Mouse (Mus musculus) CH12.LX (cell line): ENCODE data around the gene Snap25. TPM values are rescaled to one million over a fixed set of nuclear protein-coding genes. Genes with fewer than 3 reads are reported as not detected.

Experiments
- DNase-seq: peaks from one replicate; pipeline ENCODE4 v3.0.0-alpha.2; 2013; ENCODE audit errors: extremely low read depth
- H3K27ac ChIP-seq: 2 replicates; pipeline ENCODE4 v1.5.1; 2012; ENCODE audit warnings: low read depth, mild to moderate bottlenecking, control low read depth, moderate library complexity; ENCODE audit not compliant: insufficient read depth
- H3K27me3 ChIP-seq: replicated peaks from 2 replicates; pipeline ENCODE3; 2012; ENCODE audit warnings: inconsistent platforms
- H3K36me3 ChIP-seq, 2 experiments: replicated peaks in 1 of 2; 2 replicates each; pipeline versions ENCODE3 to v1.6.1; 2012; ENCODE audit warnings: inconsistent platforms in 1 of 2, low read length in 1 of 2, mild to moderate bottlenecking in 1 of 2, mixed read lengths in 1 of 2, moderate library complexity in 1 of 2; ENCODE audit not compliant: control insufficient read depth in 1 of 2, insufficient read depth in 1 of 2
- H3K4me1 ChIP-seq, 2 experiments: 2 replicates each; pipeline ENCODE4 v1.6.1; 2012; ENCODE audit warnings: inconsistent platforms in 1 of 2, moderate library complexity in 1 of 2; ENCODE audit not compliant: insufficient read depth in 2 of 2, control insufficient read depth in 1 of 2
- H3K4me2 ChIP-seq: 2 replicates; pipeline ENCODE4 v1.6.1; 2012; ENCODE audit warnings: low read depth, mild to moderate bottlenecking, control low read depth; ENCODE audit not compliant: poor library complexity, insufficient read depth, severe bottlenecking
- H3K4me3 ChIP-seq, 3 experiments: fragments of 150-350 bp in 1 of 3; sonication (generic) in 1 of 3; replicated peaks in 1 of 3; 2 replicates each; pipeline versions ENCODE3 to v1.5.1; 2011 to 2012; ENCODE audit warnings: low read depth in 2 of 3, low read length in 2 of 3, mild to moderate bottlenecking in 2 of 3, moderate library complexity in 2 of 3, control low read depth in 1 of 3, improper control_type of control experiment in 1 of 3, inconsistent platforms in 1 of 3, mixed read lengths in 1 of 3; ENCODE audit not compliant: poor library complexity in 1 of 3
- H3K79me2 ChIP-seq: replicated peaks from 2 replicates; pipeline ENCODE4 v1.6.1; 2012; ENCODE audit warnings: mild to moderate bottlenecking, moderate library complexity; ENCODE audit not compliant: control insufficient read depth, poor library complexity, insufficient read depth, severe bottlenecking; ENCODE audit errors: extremely low read depth
- H3K9ac ChIP-seq: 2 replicates; pipeline ENCODE4 v1.6.1; 2012; ENCODE audit warnings: low read depth, mild to moderate bottlenecking, control low read depth, moderate library complexity; ENCODE audit not compliant: insufficient read depth
- H3K9me3 ChIP-seq: replicated peaks from 2 replicates; pipeline ENCODE3; 2012; ENCODE audit warnings: low read length, inconsistent platforms, mixed read lengths
- BHLHE40 ChIP-seq: IDR thresholded peaks from 2 replicates; pipeline ENCODE4 v1.6.1; 2011; ENCODE audit warnings: mild to moderate bottlenecking, low read depth, low read length, improper control_type of control experiment
- CHD2 ChIP-seq: IDR thresholded peaks from 2 replicates; pipeline ENCODE4 v1.6.1; 2011; ENCODE audit warnings: low read length, improper control_type of control experiment
- E2F4 ChIP-seq: IDR thresholded peaks from 2 replicates; pipeline ENCODE4 v1.6.1; 2011; ENCODE audit warnings: low read depth, low read length, improper control_type of control experiment; ENCODE audit not compliant: insufficient replicate concordance
- ETS1 ChIP-seq: conservative IDR thresholded peaks from 2 replicates; pipeline ENCODE4 v1.6.1; 2012; ENCODE audit warnings: low read depth, mild to moderate bottlenecking, inconsistent platforms, low read length, improper control_type of control experiment, moderate library complexity
- GABPA ChIP-seq: IDR thresholded peaks from 2 replicates; pipeline ENCODE4 v1.6.1; 2012; ENCODE audit warnings: low read depth, low read length, improper control_type of control experiment, inconsistent platforms; ENCODE audit not compliant: insufficient replicate concordance
- JUN ChIP-seq: IDR thresholded peaks from 2 replicates; pipeline ENCODE4 v1.6.1; 2011; ENCODE audit warnings: low read depth, mild to moderate bottlenecking, low read length, improper control_type of control experiment, moderate library complexity; ENCODE audit not compliant: insufficient read depth
- JUND ChIP-seq: conservative IDR thresholded peaks from 2 replicates; pipeline ENCODE4 v1.6.1; 2011; ENCODE audit warnings: low read depth, low read length, improper control_type of control experiment
- KAT2A ChIP-seq: IDR thresholded peaks from 2 replicates; pipeline ENCODE4 v1.6.1; 2012; ENCODE audit warnings: low read length, improper control_type of control experiment, inconsistent platforms; ENCODE audit not compliant: insufficient replicate concordance
- MAX ChIP-seq: IDR thresholded peaks from 2 replicates; pipeline ENCODE4 v1.6.1; 2011; ENCODE audit warnings: low read length, improper control_type of control experiment
- MEF2A ChIP-seq: IDR thresholded peaks from 2 replicates; pipeline ENCODE4 v1.6.1; 2014; ENCODE audit warnings: low read depth, mild to moderate bottlenecking, inconsistent platforms, low read length, improper control_type of control experiment, borderline replicate concordance
- MXI1 ChIP-seq: IDR thresholded peaks from 2 replicates; pipeline ENCODE4 v1.6.1; 2011; ENCODE audit warnings: mild to moderate bottlenecking, low read depth, low read length, improper control_type of control experiment
- NELFE ChIP-seq: IDR thresholded peaks from 2 replicates; pipeline ENCODE4 v1.6.1; 2011; ENCODE audit warnings: low read depth, low read length, improper control_type of control experiment
- NRF1 ChIP-seq: IDR thresholded peaks from 2 replicates; pipeline ENCODE4 v1.6.1; 2014; ENCODE audit warnings: low read depth, mild to moderate bottlenecking, inconsistent platforms, low read length, improper control_type of control experiment, moderate library complexity
- PAX5 ChIP-seq: IDR thresholded peaks from 2 replicates; pipeline ENCODE4 v1.6.1; 2012; ENCODE audit warnings: low read length, inconsistent platforms, mixed read lengths
- POLR2A ChIP-seq: IDR thresholded peaks from 2 replicates; pipeline ENCODE4 v1.6.1; 2011; ENCODE audit warnings: low read depth, mild to moderate bottlenecking, improper control_type of control experiment, low read length
- RAD21 ChIP-seq: IDR thresholded peaks from 2 replicates; pipeline ENCODE4 v1.6.1; 2011; ENCODE audit warnings: low read depth, mild to moderate bottlenecking, low read length, improper control_type of control experiment, moderate library complexity
- TCF12 ChIP-seq: IDR thresholded peaks from 2 replicates; pipeline ENCODE4 v1.6.1; 2014; ENCODE audit warnings: low read depth, mild to moderate bottlenecking, inconsistent platforms, low read length, improper control_type of control experiment
- USF1 ChIP-seq: IDR thresholded peaks from 2 replicates; pipeline ENCODE4 v1.6.1; 2014; ENCODE audit warnings: low read depth, mild to moderate bottlenecking, inconsistent platforms, low read length, improper control_type of control experiment
- USF2 ChIP-seq: conservative IDR thresholded peaks from 2 replicates; pipeline ENCODE4 v1.6.1; 2011; ENCODE audit warnings: low read depth, low read length, improper control_type of control experiment
- ZC3H11A ChIP-seq: IDR thresholded peaks from 2 replicates; pipeline ENCODE4 v1.6.1; 2012; ENCODE audit warnings: low read depth, mild to moderate bottlenecking, inconsistent platforms, low read length, improper control_type of control experiment
- ZNF384 ChIP-seq: IDR thresholded peaks from 2 replicates; pipeline ENCODE4 v1.6.1; 2012; ENCODE audit warnings: low read depth, low read length, improper control_type of control experiment, inconsistent platforms
- dilution Hi-C: fragments of 300-500 bp; cut with MboI; formaldehyde crosslinking; loops from 2 replicates; pipeline ENCODE4 v1.14.3; 2020; ENCODE audit warnings: low sequenced_read_pairs; ENCODE audit not compliant: extremely low pct_unique_long_range_greater_than_20kb, extremely low pct_ligation_motif_present
- in situ Hi-C: fragments of 300-500 bp; cut with MboI; formaldehyde crosslinking; loops from 3 replicates; pipeline ENCODE4 v1.14.3; 2019; ENCODE audit warnings: low sequenced_read_pairs, low pct_ligation_motif_present, low pct_unique_long_range_greater_than_20kb, mixed read lengths
- polyA plus RNA-seq: library from polyadenylated mRNA; unstranded; fragments of >175 nt; gene quantifications from 2 replicates; pipeline ENCODE4 v1.2.1, GENCODE M21; 2012; ENCODE audit warnings: low read depth; ENCODE audit not compliant: insufficient read length
- total RNA-seq, 2 experiments: library from RNA; depleted of rRNA; stranded (reverse); fragments of 300-350 nt in 1 of 2; fragments of >200 nt in 1 of 2; gene quantifications; 2 replicates each; pipeline ENCODE4 v1.2.3; 2012 to 2014

The Snap25 gene
- total and polyA plus RNA-seq, 3 experiments = 0.11 TPM; not detected in 2

DNA sequence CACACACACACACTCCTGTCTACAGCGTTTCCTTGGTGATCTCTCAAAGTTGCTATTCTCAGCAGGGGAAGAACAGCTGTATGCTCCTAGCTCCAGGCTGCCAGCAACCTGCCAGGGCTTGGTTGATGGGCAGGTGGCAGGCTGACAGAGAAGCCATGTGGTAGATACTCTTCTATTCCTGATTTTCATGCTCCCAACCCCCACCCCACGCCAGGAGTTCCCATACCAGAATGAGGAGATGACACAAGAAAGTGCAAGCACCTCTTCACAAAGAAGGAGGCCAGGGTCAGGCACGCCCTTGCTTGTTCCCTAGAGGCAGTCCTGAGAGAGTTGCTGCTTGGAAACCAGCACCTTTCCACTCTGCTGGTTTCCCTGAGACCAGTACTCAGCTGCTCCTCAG lies 40.4 kb downstream of the Snap25 start:
- H3K27ac ChIP-seq = no peak overlapping the region
- H3K36me3 ChIP-seq = no peaks in the 10 kb centered on the region
- dilution Hi-C loops = no loop called here
- H3K9me3 ChIP-seq = peaks cover 3% of the 10 kb centered on the region
- no peak for TF ChIP-seq MAX
- no peak for TF ChIP-seq E2F4
- no peak for TF ChIP-seq MXI1
- TF ChIP-seq POLR2A = no peak
- TF ChIP-seq, all 38 proteins: peak for 0
- Histone ChIP-seq H3K79me2 (no peaks in the 10 kb centered on the region), H3K4me1 (0 out of 4 replicates have a peak, but pooled peaks cover 0 to 4% of the 10 kb centered on the region in 2 experiments), H3K9ac (no peak overlapping the region), H3K4me2 (no peak overlapping the region), H3K4me3 (no peak overlapping the region), H3K27me3 (no peaks in the 10 kb centered on the region)
- in situ Hi-C loops = no loop called here
- no peak for DNase-seq

DNA sequence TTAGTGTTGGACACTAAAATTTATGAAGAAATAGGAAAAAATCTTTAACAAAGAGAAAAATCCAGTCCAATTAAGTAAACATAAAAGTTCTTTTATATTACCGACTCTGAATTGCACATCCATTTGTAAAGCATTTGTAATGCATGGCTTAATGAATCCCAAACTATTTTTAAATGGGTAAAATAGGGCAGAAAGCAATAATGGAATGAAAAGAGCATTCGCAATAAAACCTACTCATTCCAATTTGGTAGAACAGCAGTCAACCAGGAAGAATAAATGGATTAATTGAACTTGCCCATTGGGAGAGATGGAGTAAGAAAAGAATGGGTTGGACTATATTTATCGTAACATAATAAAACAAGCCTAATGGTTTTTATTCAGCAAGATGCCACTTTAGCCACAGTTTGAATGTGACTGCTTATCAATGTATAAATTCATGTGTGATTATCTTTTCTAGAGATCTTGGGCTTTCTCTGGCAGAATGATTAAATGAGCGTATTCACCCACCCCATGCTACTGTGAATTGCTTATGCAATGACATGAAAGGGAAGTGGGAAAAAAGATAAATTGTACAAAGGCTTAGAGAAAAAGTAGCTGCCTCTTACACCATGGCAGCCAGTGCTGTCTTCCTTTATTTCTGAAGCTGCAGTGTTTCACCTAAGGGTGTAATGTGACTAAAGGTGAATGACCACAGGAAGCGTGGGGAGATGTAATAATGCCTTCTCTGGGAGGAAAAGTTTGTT lies 45.7 kb downstream of the Snap25 start:
- in situ Hi-C loops = no loop called here
- Histone ChIP-seq H3K9me3 (no peaks in the 10 kb centered on the region), H3K4me1 (no peaks in the 10 kb centered on the region), H3K27ac (no peak overlapping the region), H3K27me3 (no peaks in the 10 kb centered on the region), H3K36me3 (no peaks in the 10 kb centered on the region), H3K79me2 (no peaks in the 10 kb centered on the region), H3K4me2 (no peak overlapping the region), H3K4me3 (no peak overlapping the region), H3K9ac (no peak overlapping the region)
- no peak for DNase-seq
- dilution Hi-C loops = no loop called here
- TF ChIP-seq CHD2 (no peak), TCF12 (no peak), NELFE (no peak), PAX5 (no peak), USF1 (no peak), MEF2A (no peak), JUN (no peak), JUND (no peak), KAT2A (no peak)
- TF ChIP-seq, all 38 proteins: peak for 0

DNA sequence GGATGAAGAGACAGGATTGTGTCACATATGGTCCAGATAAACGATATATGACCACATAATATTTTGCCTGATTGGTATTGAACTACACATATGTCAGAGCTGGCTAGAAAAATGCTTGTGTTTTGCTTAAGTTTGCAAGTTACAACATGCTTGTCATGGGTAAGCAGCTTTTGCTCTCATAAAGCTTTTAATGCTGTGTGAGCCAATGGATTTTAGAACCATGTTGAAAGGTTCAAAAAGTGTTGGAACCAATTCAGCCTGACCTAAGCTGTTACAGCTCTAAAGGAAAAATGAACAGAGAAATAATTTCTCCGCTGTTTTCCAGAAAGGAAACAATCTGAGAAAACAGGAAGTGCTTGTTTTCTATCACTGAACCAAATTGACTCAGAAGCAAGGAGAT lies 64.9 kb downstream of the Snap25 start:
- no peak for TF ChIP-seq E2F4
- TF ChIP-seq BHLHE40 = no peak
- TF ChIP-seq NELFE = no peak
- no peak for TF ChIP-seq NRF1
- TF ChIP-seq ETS1 = no peak
- TF ChIP-seq RAD21 = no peak
- no peak for TF ChIP-seq USF2
- TF ChIP-seq ZC3H11A = no peak
- no peak for TF ChIP-seq ZNF384
- no peak for TF ChIP-seq TCF12
- no peak for TF ChIP-seq CHD2
- TF ChIP-seq GABPA = no peak
- no peaks in the 10 kb centered on the region for H3K4me1 ChIP-seq
- in situ Hi-C loops = no loop called here
- no peak overlapping the region for H3K9ac ChIP-seq
- H3K4me2 ChIP-seq = no peak overlapping the region
- H3K79me2 ChIP-seq = no peaks in the 10 kb centered on the region
- no peak overlapping the region for H3K27ac ChIP-seq
- DNase-seq = no peak
- H3K9me3 ChIP-seq = peaks cover 4% of the 10 kb centered on the region
- H3K4me3 ChIP-seq = no peak overlapping the region
- dilution Hi-C loops = no loop called here
- no peaks in the 10 kb centered on the region for H3K36me3 ChIP-seq
- no peaks in the 10 kb centered on the region for H3K27me3 ChIP-seq
